Comparison of ENCODE assay signal across 13 mouse cellular contexts in genomic region chr11:103162132-103162531, GRCm38 (mm10). TPM values are rescaled to one million over a fixed set of nuclear protein-coding genes. Genes with fewer than 3 reads are reported as not detected.
DNase-seq lines count a peak whose midpoint lies in the region; ATAC-seq and TF ChIP-seq lines count a peak whose summit lies in the region.
"Had no signal": no experiment of that assay in that cellular context is flagged by ENCODE, and none has a peak within 500 bp of the region (broad histone marks: within the 10 kb centered on the region; RNA-seq: fewer than 3 reads in every experiment).

No protein-coding gene starts in this region.

- no peak overlapping the region for H3K9ac ChIP-seq in stomach, postnatal 0 days (ENCODE audit: low read length)
- H3K9ac ChIP-seq: embryonic facial prominence, embryonic 12.5 days; kidney, embryonic 15.5 days had no signal

- 0 out of 2 replicates have a peak, but pooled peaks cover 2% of the 10 kb centered on the region for H3K4me1 ChIP-seq in stomach, postnatal 0 days (replicated peaks; ENCODE audit: control insufficient read depth, insufficient read depth)

- no peak for ATAC-seq in stomach, postnatal 0 days (ENCODE audit: low FRiP score, low TSS enrichment)

- H3K27me3 ChIP-seq in stomach, postnatal 0 days (ENCODE audit: control insufficient read depth, insufficient read depth, low read length) = no peaks in the 10 kb centered on the region
- H3K27me3 ChIP-seq: embryonic facial prominence, embryonic 12.5 days; kidney, embryonic 15.5 days had no signal

- H3K4me2 ChIP-seq in stomach, postnatal 0 days (replicated peaks; ENCODE audit: low read depth) = no peak overlapping the region
- H3K4me2 ChIP-seq: embryonic facial prominence, embryonic 12.5 days; kidney, embryonic 15.5 days had no signal

- no peaks in the 10 kb centered on the region for H3K9me3 ChIP-seq in stomach, postnatal 0 days (ENCODE audit: control insufficient read depth, low read length)
- H3K9me3 ChIP-seq: embryonic facial prominence, embryonic 12.5 days; kidney, embryonic 15.5 days had no signal

- 91% methylated on average over 5 of the region's 5 CpGs for whole genome bisulfite sequencing in stomach, postnatal 0 days

- no peak for DNase-seq in gastrocnemius, adult 2 months
- DNase-seq in gastrocnemius, postnatal 25 days = no peak
- DNase-seq in lung, postnatal 10 days = peak; percentile 49
- DNase-seq in lung, postnatal 36 days = no peak
- DNase-seq in NIH3T3 (ENCODE audit: low read depth) = peak; percentile 57
- DNase-seq in stomach, postnatal 0 days (ENCODE audit: low spot score) = no peak
- DNase-seq in left cerebral cortex, adult 18-20 months (ENCODE audit: low spot score in 2 of 2) = no peak
- DNase-seq in right cerebral cortex, adult 2 months (ENCODE audit: low spot score in 2 of 2) = no peak
- DNase-seq: gastrocnemius, postnatal 36 days had no signal

- no peaks in the 10 kb centered on the region for H3K36me3 ChIP-seq in stomach, postnatal 0 days (ENCODE audit: control insufficient read depth, insufficient read depth, low read length)
- H3K36me3 ChIP-seq: embryonic facial prominence, embryonic 12.5 days; kidney, embryonic 15.5 days had no signal

- TF ChIP-seq CTCF in gastrocnemius, adult 2 months (IDR thresholded peaks at IDR 0.05) = peak; percentile 58
- peak; percentile 62 for TF ChIP-seq CTCF in stomach, postnatal 0 days (IDR thresholded peaks at IDR 0.05; ENCODE audit: low read depth)

- H3K4me3 ChIP-seq in gastrocnemius, adult 2 months = no peak overlapping the region
- H3K4me3 ChIP-seq in stomach, postnatal 0 days (ENCODE audit: low read depth, low read length) = no peak overlapping the region
- H3K4me3 ChIP-seq: embryonic facial prominence, embryonic 12.5 days; kidney, embryonic 15.5 days had no signal

- no peak overlapping the region for H3K27ac ChIP-seq in gastrocnemius, adult 2 months
- no peak overlapping the region for H3K27ac ChIP-seq in stomach, postnatal 0 days (replicated peaks)
- H3K27ac ChIP-seq: embryonic facial prominence, embryonic 12.5 days; kidney, embryonic 15.5 days had no signal

- TF ChIP-seq EP300 in stomach, postnatal 0 days (optimal IDR thresholded peaks at IDR 0.05) = no peak

- intact Hi-C loops in gastrocnemius, adult 2 months (cut with DNase I) = loop anchor here (10.0 kb wide), 1 partner anchor 253 kb away; the partner anchor contains the start of gene Plekhm1

RNA-seq across cellular contexts. Expression of gene Fmnl1, which starts 8.8 kb away (rescaled TPM):
- 1 to 10 TPM; 4.2 to 5.7 TPM for total RNA-seq in gastrocnemius, adult 2 months (2021)
- total RNA-seq in gastrocnemius, postnatal 25 days (2021) = 1 to 10 TPM; 4.7 to 4.9 TPM
- 0.86 and 1.1 TPM in 2 replicates for polyA plus RNA-seq in stomach, postnatal 0 days (2015; fragmentation: Nextera tagmentation; extraction: Ambion mirVana)
- 100 to 1,000 TPM; 169 to 206 TPM for total RNA-seq in left cerebral cortex, adult 18-20 months (2021)

RNA-seq across cellular contexts. Expression of gene Hexim2, which starts 29.9 kb away (rescaled TPM):
- 1 to 10 TPM; 2.0 to 3.6 TPM for total RNA-seq in gastrocnemius, adult 2 months (2021)
- 1 to 10 TPM; 1.0 to 1.9 TPM for total RNA-seq in gastrocnemius, postnatal 25 days (2021)
- polyA plus RNA-seq in stomach, postnatal 0 days (2015; fragmentation: Nextera tagmentation; extraction: Ambion mirVana) = 3.7 and 4.4 TPM in 2 replicates
- 10 to 100 TPM; 16.1 to 16.2 TPM for total RNA-seq in left cerebral cortex, adult 18-20 months (2021)

RNA-seq across cellular contexts. Expression of gene Hexim1, which starts 46.1 kb away (rescaled TPM):
- total RNA-seq in gastrocnemius, adult 2 months (2021) = 10 to 100 TPM; 18.6 to 21.8 TPM
- 10 to 100 TPM; 17.4 to 19.0 TPM for total RNA-seq in gastrocnemius, postnatal 25 days (2021)
- 3.8 and 4.1 TPM in 2 replicates for polyA plus RNA-seq in stomach, postnatal 0 days (2015; fragmentation: Nextera tagmentation; extraction: Ambion mirVana)
- total RNA-seq in left cerebral cortex, adult 18-20 months (2021) = 10 to 100 TPM; 42.6 to 52.8 TPM

RNA-seq across cellular contexts. Expression of gene 1700023F06Rik, which starts 46.2 kb away (rescaled TPM):
- not detected for total RNA-seq in gastrocnemius, adult 2 months (2021)
- total RNA-seq in gastrocnemius, postnatal 25 days (2021) = not detected
- polyA plus RNA-seq in stomach, postnatal 0 days (2015; fragmentation: Nextera tagmentation; extraction: Ambion mirVana) = 1.0 and 1.7 TPM in 2 replicates
- total RNA-seq in left cerebral cortex, adult 18-20 months (2021) = 1 to 10 TPM; 1.8 to 2.0 TPM
- total RNA-seq: gastrocnemius, postnatal 36 days had no signal

RNA-seq across cellular contexts. Expression of gene Spata32, which starts 56.1 kb away (rescaled TPM):
- not detected for total RNA-seq in gastrocnemius, adult 2 months (2021)
- not detected for total RNA-seq in gastrocnemius, postnatal 25 days (2021)
- polyA plus RNA-seq in stomach, postnatal 0 days (2015; fragmentation: Nextera tagmentation; extraction: Ambion mirVana) = not detected in 2 replicates
- total RNA-seq in left cerebral cortex, adult 18-20 months (2021) = 1 to 10 TPM; 1.5 to 1.8 TPM
- total RNA-seq: adrenal gland, adult 18-20 months; gastrocnemius, postnatal 36 days had no signal
- polyA plus RNA-seq: embryonic facial prominence, embryonic 12.5 days; kidney, embryonic 15.5 days; lung, embryonic 16.5 days had no signal

Comparison
In these comparisons a context has a peak if more than half of its experiments do, and no peak if none do; other contexts are left out.
1. DNase-seq: peak in lung, postnatal 10 days (single experiment) and NIH3T3 (single experiment); none in gastrocnemius, adult 2 months (single experiment), gastrocnemius, postnatal 25 days (single experiment), lung, postnatal 36 days (single experiment), stomach, postnatal 0 days (single experiment), left cerebral cortex, adult 18-20 months (0 of 2) and right cerebral cortex, adult 2 months (0 of 2).
2. RNA of gene Fmnl1, which starts 8.8 kb away (total RNA-seq): 169 to 206 TPM in left cerebral cortex, adult 18-20 months; 4.2 to 5.7 TPM in gastrocnemius, adult 2 months and 4.7 to 4.9 TPM in gastrocnemius, postnatal 25 days; every median in the first group is over 10 times any median in the second.